Mouse (Mus musculus) ovary, postnatal 14 days (tissue): ENCODE results near the gene Gal.
A peak's percentile ranks its signal among the peaks of the same experiment; 100 is the strongest.

Experiments
- DNase-seq: peaks from one replicate; pipeline ENCODE4 v3.0.0; 2022; ENCODE audit warnings: low spot score

Gene Gal

GRCm38 (mm10) chr19:3414268-3414733, at the start of gene Gal:
Gene Gal (minus strand): TSS chr19:3414544.
- peak; percentile 12 for DNase-seq

GRCm38 (mm10) chr19:3459986-3460385, 45.6 kb upstream of the Gal start:
- no peak for DNase-seq

GRCm38 (mm10) chr19:3458331-3459099, 44.2 kb upstream of the Gal start:
- no peak for DNase-seq

GRCm38 (mm10) chr19:3457700-3458099, 43.4 kb upstream of the Gal start:
- no peak for DNase-seq

- no peak for DNase-seq
Observed at GRCm38 (mm10) chr19:3451649-3452048, 37.3 kb upstream of the Gal start.

GRCm38 (mm10) chr19:3451170-3451569, 36.8 kb upstream of the Gal start:
- DNase-seq: peak; percentile 71

- no peak for DNase-seq
Observed at GRCm38 (mm10) chr19:3450714-3451113, 36.4 kb upstream of the Gal start.

- no peak for DNase-seq
Observed at GRCm38 (mm10) chr19:3449248-3449647, 34.9 kb upstream of the Gal start.

GRCm38 (mm10) chr19:3447348-3447747, 33.0 kb upstream of the Gal start:
- no peak for DNase-seq

GRCm38 (mm10) chr19:3441092-3441491, 26.7 kb upstream of the Gal start:
- no peak for DNase-seq

- no peak for DNase-seq
Observed at GRCm38 (mm10) chr19:3440667-3441066, 26.3 kb upstream of the Gal start.

- DNase-seq: no peak
Observed at GRCm38 (mm10) chr19:3437980-3438379, 23.6 kb upstream of the Gal start.

- DNase-seq: no peak
Observed at GRCm38 (mm10) chr19:3436840-3437239, 22.5 kb upstream of the Gal start.

GRCm38 (mm10) chr19:3435824-3436223, 21.5 kb upstream of the Gal start:
- DNase-seq: no peak

GRCm38 (mm10) chr19:3434641-3435040, 20.3 kb upstream of the Gal start:
- no peak for DNase-seq

GRCm38 (mm10) chr19:3434124-3434523, 19.8 kb upstream of the Gal start:
- DNase-seq: no peak

- no peak for DNase-seq
Observed at GRCm38 (mm10) chr19:3431969-3432368, 17.6 kb upstream of the Gal start.

- DNase-seq: no peak
Observed at GRCm38 (mm10) chr19:3431066-3431465, 16.7 kb upstream of the Gal start.

GRCm38 (mm10) chr19:3429156-3429816, 14.9 kb upstream of the Gal start:
- DNase-seq: no peak

GRCm38 (mm10) chr19:3428057-3428830, 13.9 kb upstream of the Gal start:
- no peak for DNase-seq

- no peak for DNase-seq
Observed at GRCm38 (mm10) chr19:3424214-3424613, 9.9 kb upstream of the Gal start.

- DNase-seq: no peak
Observed at GRCm38 (mm10) chr19:3422981-3423380, 8.6 kb upstream of the Gal start.

- DNase-seq: no peak
Observed at GRCm38 (mm10) chr19:3422488-3422887, 8.1 kb upstream of the Gal start.
